Mouse (Mus musculus): ENCODE data around the gene Wdr3. TPM values are rescaled to one million over a fixed set of nuclear protein-coding genes. Genes with fewer than 3 reads are reported as not detected.

Gene Wdr3
- polyA plus RNA-seq (2012; rRNA removed), result 2.1 and 2.5 TPM in 2 replicates

DNA sequence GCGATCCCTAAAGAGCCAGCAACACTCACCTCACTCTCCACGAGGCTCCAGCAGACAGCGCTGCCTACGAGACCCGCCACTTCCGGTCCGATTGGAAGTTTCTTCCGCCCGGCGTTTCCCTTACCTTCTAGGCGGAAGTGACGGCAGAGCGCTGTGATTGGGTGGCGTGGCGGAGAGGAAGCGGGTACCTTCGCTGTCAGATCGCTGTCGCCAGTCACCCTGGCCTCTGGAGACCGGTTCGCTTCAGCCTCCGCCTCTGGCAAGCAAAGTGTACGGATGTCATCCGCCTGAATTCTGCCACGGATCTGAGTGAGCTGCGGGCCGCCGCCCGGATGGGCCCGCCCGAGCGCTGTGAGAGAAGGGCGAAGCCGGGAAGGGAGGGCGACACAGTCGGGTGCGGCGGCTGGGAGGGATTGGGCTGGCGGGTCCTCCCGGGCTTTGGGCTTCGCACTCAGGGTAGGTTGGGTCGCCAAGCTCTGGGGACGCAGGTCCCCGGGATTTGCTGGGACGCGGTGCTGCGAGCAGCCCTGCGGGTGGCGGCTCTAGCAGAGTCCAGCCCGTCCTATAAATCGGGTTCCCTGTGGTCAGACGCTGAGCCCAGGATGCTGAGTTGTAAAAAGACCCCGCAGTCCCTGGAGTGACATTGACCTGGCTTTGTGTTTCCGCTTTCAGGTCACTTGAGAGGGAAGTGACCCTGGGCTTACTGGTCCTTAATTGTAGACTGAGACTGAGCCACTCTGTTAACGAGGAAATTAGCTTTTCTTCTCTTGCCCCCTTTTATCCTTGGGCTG lies at the start of gene Wdr3, which contains the start of gene Gdap2:
TSS of gene Wdr3 (minus strand) at position 93 of the 791 bp plus-strand sequence.
TSS of gene Gdap2 (plus strand) at position 67 of the 791 bp plus-strand sequence.

Other genes starting within 250 kb of the Wdr3 start
- gene Gdap2, start within 50 bp of the Wdr3 start, polyA plus RNA-seq (2012; rRNA removed), result 2.1 and 2.9 TPM in 2 replicates